Mouse (Mus musculus): ENCODE results near the gene Rtn4.
"Not testable (repeated sequence)": the region's sequence is repeated elsewhere in the genome, so short reads cannot be mapped to it uniquely, and the experiment has no call there.

Gene Rtn4

GRCm38 (mm10) chr11:29692683-29693272, at the start of gene Rtn4:
TSS of gene Rtn4 (plus strand) at chr11:29692947.
- in situ Hi-C loops (cut with MseI, MboI) = loop anchor here (10.0 to 25.0 kb wide), 2 partner anchors 118 to 130 kb away; no protein-coding TSS in a partner anchor

GRCm38 (mm10) chr11:29644421-29644820, 48.3 kb upstream of the Rtn4 start:
- in situ Hi-C loops (cut with MseI, MboI) = no loop called here

- in situ Hi-C loops (cut with MseI, MboI) = no loop called here
Observed at GRCm38 (mm10) chr11:29645411-29646066, 47.2 kb upstream of the Rtn4 start.

GRCm38 (mm10) chr11:29647568-29648319, 45.0 kb upstream of the Rtn4 start:
- in situ Hi-C loops (cut with MseI, MboI) = no loop called here

GRCm38 (mm10) chr11:29655381-29655780, 37.4 kb upstream of the Rtn4 start:
- in situ Hi-C loops (cut with MseI, MboI) = not testable (repeated sequence)

GRCm38 (mm10) chr11:29660740-29661139, 32.0 kb upstream of the Rtn4 start:
- in situ Hi-C loops (cut with MseI, MboI) = no loop called here

GRCm38 (mm10) chr11:29667634-29668033, 25.1 kb upstream of the Rtn4 start:
- in situ Hi-C loops (cut with MseI, MboI) = no loop called here

- in situ Hi-C loops (cut with MseI, MboI) = no loop called here
Observed at GRCm38 (mm10) chr11:29669706-29670105, 23.0 kb upstream of the Rtn4 start.

- in situ Hi-C loops (cut with MseI, MboI) = no loop called here
Observed at GRCm38 (mm10) chr11:29673359-29673758, 19.4 kb upstream of the Rtn4 start.

GRCm38 (mm10) chr11:29676718-29677117, 16.0 kb upstream of the Rtn4 start:
- in situ Hi-C loops (cut with MseI, MboI) = loop anchor here in 1 of 2 experiments (25.0 kb wide), 1 partner anchor 114 kb away; no protein-coding TSS in a partner anchor

GRCm38 (mm10) chr11:29679942-29680341, 12.8 kb upstream of the Rtn4 start:
- in situ Hi-C loops (cut with MseI, MboI) = loop anchor here in 1 of 2 experiments (25.0 kb wide), 1 partner anchor 118 kb away; no protein-coding TSS in a partner anchor

- in situ Hi-C loops (cut with MseI, MboI) = loop anchor here in 1 of 2 experiments (25.0 kb wide), 1 partner anchor 118 kb away; no protein-coding TSS in a partner anchor
Observed at GRCm38 (mm10) chr11:29680771-29681170, 12.0 kb upstream of the Rtn4 start.

GRCm38 (mm10) chr11:29684272-29684671, 8.5 kb upstream of the Rtn4 start:
- in situ Hi-C loops (cut with MseI, MboI) = loop anchor here in 1 of 2 experiments (25.0 kb wide), 1 partner anchor 122 kb away; no protein-coding TSS in a partner anchor

- in situ Hi-C loops (cut with MseI, MboI) = loop anchor here in 1 of 2 experiments (25.0 kb wide), 1 partner anchor 124 kb away; no protein-coding TSS in a partner anchor
Observed at GRCm38 (mm10) chr11:29686176-29686575, 6.6 kb upstream of the Rtn4 start.

- in situ Hi-C loops (cut with MseI, MboI) = loop anchor here (10.0 to 25.0 kb wide), 2 partner anchors 117 to 129 kb away; no protein-coding TSS in a partner anchor
Observed at GRCm38 (mm10) chr11:29691556-29691955, 1.2 kb upstream of the Rtn4 start.

- in situ Hi-C loops (cut with MseI, MboI) = loop anchor here (10.0 to 25.0 kb wide), 2 partner anchors 117 to 130 kb away; no protein-coding TSS in a partner anchor
Observed at GRCm38 (mm10) chr11:29692111-29692682, 550 bp upstream of the Rtn4 start.

GRCm38 (mm10) chr11:29693576-29694410, 1.0 kb downstream of the Rtn4 start:
- in situ Hi-C loops (cut with MseI, MboI) = loop anchor here (10.0 to 25.0 kb wide), 2 partner anchors 119 to 131 kb away; no protein-coding TSS in a partner anchor

GRCm38 (mm10) chr11:29694754-29695153, 2.0 kb downstream of the Rtn4 start:
- in situ Hi-C loops (cut with MseI, MboI) = loop anchor here (10.0 to 25.0 kb wide), 2 partner anchors 120 to 132 kb away; no protein-coding TSS in a partner anchor

GRCm38 (mm10) chr11:29702721-29703120, 10.0 kb downstream of the Rtn4 start:
- in situ Hi-C loops (cut with MseI, MboI) = no loop called here

- in situ Hi-C loops (cut with MseI, MboI) = no loop called here
Observed at GRCm38 (mm10) chr11:29705263-29705662, 12.5 kb downstream of the Rtn4 start.

Data from mouse trophoblast stem cell (cell line).